Mouse (Mus musculus) urinary bladder, adult 18-20 months (tissue): Measurements from ENCODE around the gene Tekt2.

Source experiments
- DNase-seq, 2 experiments: peaks; one replicate each; pipeline ENCODE4 v3.0.0; 2022; ENCODE audit warnings: low spot score in 2 of 2, mixed read lengths in 2 of 2

The Tekt2 gene

GRCm38 (mm10) chr4:126309211-126309921 is 16.1 kb downstream of the Tekt2 start:
- no peak for DNase-seq

GRCm38 (mm10) chr4:126306827-126307226 is 18.7 kb downstream of the Tekt2 start:
- DNase-seq: no peak

- no peak for DNase-seq
Measured at GRCm38 (mm10) chr4:126306058-126306457, 19.4 kb downstream of the Tekt2 start.

GRCm38 (mm10) chr4:126305428-126305827 is 20.1 kb downstream of the Tekt2 start:
- no peak for DNase-seq

GRCm38 (mm10) chr4:126303877-126304276 is 21.6 kb downstream of the Tekt2 start:
- DNase-seq: no peak

- DNase-seq: no peak
Measured at GRCm38 (mm10) chr4:126301584-126302309, 23.7 kb downstream of the Tekt2 start.

- no peak for DNase-seq
Measured at GRCm38 (mm10) chr4:126300916-126301583, 24.4 kb downstream of the Tekt2 start.

- peak; percentile 52 to 61 for DNase-seq
Measured at GRCm38 (mm10) chr4:126296617-126297101, 28.8 kb downstream of the Tekt2 start.

GRCm38 (mm10) chr4:126295937-126296336 is 29.6 kb downstream of the Tekt2 start:
- DNase-seq: no peak

- DNase-seq: no peak
Measured at GRCm38 (mm10) chr4:126295152-126295551, 30.3 kb downstream of the Tekt2 start.

- DNase-seq: no peak
Measured at GRCm38 (mm10) chr4:126291196-126291595, 34.3 kb downstream of the Tekt2 start.

GRCm38 (mm10) chr4:126290314-126290713 is 35.2 kb downstream of the Tekt2 start:
- DNase-seq: no peak

GRCm38 (mm10) chr4:126288085-126288666 is 37.3 kb downstream of the Tekt2 start:
- DNase-seq: no peak

GRCm38 (mm10) chr4:126287302-126287995 is 38.0 kb downstream of the Tekt2 start:
- no peak for DNase-seq

- no peak for DNase-seq
Measured at GRCm38 (mm10) chr4:126286492-126286891, 39.0 kb downstream of the Tekt2 start, which contains the start of gene Col8a2. Gene Col8a2 (plus strand): TSS chr4:126286793.

GRCm38 (mm10) chr4:126283582-126283981 is 41.9 kb downstream of the Tekt2 start:
- no peak for DNase-seq

GRCm38 (mm10) chr4:126281706-126282105 is 43.8 kb downstream of the Tekt2 start:
- DNase-seq: no peak

GRCm38 (mm10) chr4:126278961-126279360 is 46.5 kb downstream of the Tekt2 start:
- no peak for DNase-seq

GRCm38 (mm10) chr4:126278565-126278915 is 46.9 kb downstream of the Tekt2 start:
- DNase-seq: no peak

GRCm38 (mm10) chr4:126277906-126278564 is 47.5 kb downstream of the Tekt2 start:
- peak in 1 of 2 experiments; percentile 39 for DNase-seq

- no peak for DNase-seq
Measured at GRCm38 (mm10) chr4:126275681-126276131, 49.8 kb downstream of the Tekt2 start.
